Mouse (Mus musculus) liver, embryonic 11.5 days (tissue): Measurements from ENCODE around the gene Ambra1. TPM values are rescaled to one million over a fixed set of nuclear protein-coding genes. Genes with fewer than 3 reads are reported as not detected.
A peak's percentile ranks its signal among the peaks of the same experiment; 100 is the strongest.

ENCODE experiments used
- ATAC-seq: fragments of 200-750 bp; cut with Nextera tagmentation; replicated peaks from 2 replicates; pipeline ENCODE4 v1.8.0; 2017; ENCODE audit warnings: moderate number of reproducible peaks, mild to moderate bottlenecking, moderate TSS enrichment, moderate library complexity; ENCODE audit not compliant: low FRiP score
- DNase-seq: peaks from one replicate; pipeline ENCODE4 v3.0.0-alpha.2; 2017; ENCODE audit warnings: low spot score
- H3K27ac ChIP-seq: fragments of 300-500 bp; sonication (generic); 2 replicates; pipeline ENCODE4 v1.5.1; 2014; ENCODE audit warnings: mild to moderate bottlenecking, low read depth, low read length, control low read depth
- H3K27me3 ChIP-seq: fragments of 300-500 bp; sonication (generic); replicated peaks from 2 replicates; pipeline ENCODE4 v1.6.1; 2014; ENCODE audit warnings: low read length, mixed read lengths; ENCODE audit not compliant: control insufficient read depth, insufficient read depth
- H3K36me3 ChIP-seq: fragments of 300-500 bp; sonication (generic); 2 replicates; pipeline ENCODE4 v1.6.1; 2014; ENCODE audit warnings: mild to moderate bottlenecking, low read length, moderate library complexity, mixed read lengths; ENCODE audit not compliant: control insufficient read depth, insufficient read depth
- H3K4me1 ChIP-seq: fragments of 300-500 bp; sonication (generic); replicated peaks from 2 replicates; pipeline ENCODE4 v1.6.1; 2014; ENCODE audit warnings: low read length, mixed read lengths; ENCODE audit not compliant: control insufficient read depth, insufficient read depth
- H3K4me2 ChIP-seq: fragments of 300-500 bp; sonication (generic); 2 replicates; pipeline ENCODE4 v1.6.1; 2014; ENCODE audit warnings: mild to moderate bottlenecking, control low read depth, moderate library complexity
- H3K4me3 ChIP-seq: fragments of 300-500 bp; sonication (generic); 2 replicates; pipeline ENCODE4 v1.5.1; 2014; ENCODE audit warnings: low read depth, low read length, control low read depth
- H3K9ac ChIP-seq: fragments of 300-500 bp; sonication (generic); 2 replicates; pipeline ENCODE4 v1.6.1; 2014; ENCODE audit warnings: low read depth, low read length, control low read depth
- H3K9me3 ChIP-seq: fragments of 300-500 bp; sonication (generic); 2 replicates; pipeline ENCODE4 v1.6.1; 2016; ENCODE audit warnings: low read length, inconsistent platforms, mixed read lengths; ENCODE audit not compliant: control insufficient read depth
- WGBS: fragments of 180-500 bp; shearing (Covaris S2); extraction: QIAGEN DNeasy Blood & Tissue Kit; methylation state at CpG from one replicate; pipeline ENCODE4 v1.1.7; 2014; 5-methylcytosine and 5-hydroxymethylcytosine counted together
- polyA plus RNA-seq: library from polyadenylated mRNA; unstranded; fragments of >200 nt; fragmentation: Nextera tagmentation; extraction: Ambion mirVana; gene quantifications from 2 replicates; pipeline ENCODE4 v1.2.1, GENCODE M21; 2014

Gene Ambra1
- polyA plus RNA-seq, 1 experiment from 2014 or later, result 14.0 TPM

DNA sequence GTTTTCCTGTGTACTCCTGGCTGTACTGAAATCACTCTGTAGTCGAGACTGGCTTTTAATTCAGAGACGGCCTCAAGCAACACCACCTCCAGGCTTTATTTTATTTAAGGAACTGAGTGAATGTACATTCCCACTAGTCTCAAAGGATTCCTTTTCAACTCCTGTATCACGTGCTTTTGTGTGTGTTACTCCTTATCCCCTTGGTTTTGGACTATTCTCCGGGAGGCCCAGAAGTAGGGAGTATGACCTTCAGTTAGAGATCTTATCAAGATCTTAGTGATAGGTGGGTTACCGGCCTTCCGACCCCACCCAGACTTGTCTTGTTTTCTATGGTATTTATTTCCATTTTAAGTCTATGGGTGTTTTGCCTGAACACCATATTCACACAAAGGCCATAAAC is 24.2 kb upstream of the Ambra1 start:
- no peak for DNase-seq
- no peak overlapping the region for H3K9ac ChIP-seq
- WGBS, result 78% methylated on average over 6 of the region's 6 CpGs
- H3K9me3 ChIP-seq, result no peaks in the 10 kb centered on the region
- no peak for ATAC-seq
- no peak overlapping the region for H3K4me2 ChIP-seq
- no peak overlapping the region for H3K27ac ChIP-seq
- no peaks in the 10 kb centered on the region for H3K27me3 ChIP-seq
- no peak overlapping the region for H3K4me3 ChIP-seq
- H3K4me1 ChIP-seq, result peaks cover 6% of the 10 kb centered on the region
- H3K36me3 ChIP-seq, result no peaks in the 10 kb centered on the region

DNA sequence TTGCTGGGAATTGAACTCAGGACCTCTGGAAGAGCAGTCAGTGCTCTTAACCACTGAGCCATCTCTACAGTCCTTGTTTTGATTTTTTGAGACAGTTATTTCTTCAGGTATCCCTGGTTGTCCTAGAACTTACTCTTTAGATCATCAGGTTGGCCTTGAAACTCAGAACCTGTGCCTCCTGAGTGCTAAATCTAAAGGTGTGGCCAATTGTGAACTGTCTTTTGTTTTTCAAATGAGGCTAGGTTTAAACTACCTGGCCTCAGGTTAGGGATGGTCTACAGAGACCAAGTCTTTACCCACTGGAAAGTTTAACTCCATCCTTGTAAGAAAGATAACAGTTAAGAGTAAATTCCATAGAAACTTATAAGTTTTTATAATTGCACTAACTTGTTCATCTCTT is 23.5 kb upstream of the Ambra1 start:
- Histone ChIP-seq H3K9me3 (no peaks in the 10 kb centered on the region), H3K4me2 (no peak overlapping the region), H3K27me3 (no peaks in the 10 kb centered on the region), H3K36me3 (no peaks in the 10 kb centered on the region), H3K27ac (no peak overlapping the region), H3K9ac (no peak overlapping the region), H3K4me3 (no peak overlapping the region), H3K4me1 (peaks cover 6% of the 10 kb centered on the region)
- no peak for DNase-seq
- no peak for ATAC-seq

GRCm38 (mm10) chr2:91708361-91708760 is 21.6 kb upstream of the Ambra1 start:
- Histone ChIP-seq H3K9me3 (no peaks in the 10 kb centered on the region), H3K4me2 (no peak overlapping the region), H3K27ac (no peak overlapping the region), H3K36me3 (peaks cover 2% of the 10 kb centered on the region; the same call in 1 of the 2 replicates), H3K4me1 (peaks cover 6% of the 10 kb centered on the region), H3K4me3 (no peak overlapping the region), H3K9ac (no peak overlapping the region), H3K27me3 (no peaks in the 10 kb centered on the region)
- no peak for ATAC-seq
- no peak for DNase-seq
- 95% methylated on average over 6 of the region's 6 CpGs for WGBS

- Histone ChIP-seq H3K9ac (peak within 1 kb of the TSS; percentile 77), H3K9me3 (no peaks in the 10 kb centered on the region), H3K27me3 (no peaks in the 10 kb centered on the region), H3K27ac (peak within 1 kb of the TSS; percentile 81), H3K4me2 (peak within 1 kb of the TSS; percentile 68), H3K4me1 (peaks cover 6% of the 10 kb centered on the region), H3K4me3 (peak within 1 kb of the TSS; percentile 77), H3K36me3 (peaks cover 2% of the 10 kb centered on the region; the same call in 1 of the 2 replicates)
- DNase-seq (peak; percentile 89), ATAC-seq (peak; percentile 98)
- under 1% methylated on average over 66 of the region's 66 CpGs for WGBS
These were observed 19.4 kb upstream of the Ambra1 start, which contains the start of the genes Atg13 and Harbi1 for GRCm38 (mm10) chr2:91710272-91711234. Gene Atg13 (minus strand): TSS chr2:91710576. Gene Harbi1 (plus strand): TSS chr2:91710852.

GRCm38 (mm10) chr2:91711256-91711925 is 18.5 kb upstream of the Ambra1 start:
- H3K27me3 ChIP-seq, result no peaks in the 10 kb centered on the region

GRCm38 (mm10) chr2:91714921-91715320 is 15.0 kb upstream of the Ambra1 start:
- H3K36me3 ChIP-seq, result peaks cover 2% of the 10 kb centered on the region; the same call in 1 of the 2 replicates
- 88% methylated on average over 1 of the region's 1 CpGs for WGBS
- H3K4me1 ChIP-seq, result no peaks in the 10 kb centered on the region; the same call in 1 of the 2 replicates
- no peak overlapping the region for H3K27ac ChIP-seq
- DNase-seq (no peak), ATAC-seq (no peak)
- H3K4me3 ChIP-seq, result no peak overlapping the region
- no peak overlapping the region for H3K9ac ChIP-seq
- no peak overlapping the region for H3K4me2 ChIP-seq
- H3K9me3 ChIP-seq, result no peaks in the 10 kb centered on the region
- H3K27me3 ChIP-seq, result no peaks in the 10 kb centered on the region

More at GRCm38 (mm10) chr2:91711256-91711925, 18.5 kb upstream of the Ambra1 start:
- ATAC-seq, result 0 out of 2 replicates have a peak, but pooled peaks have one; percentile 9
- no peak for DNase-seq
- H3K36me3 ChIP-seq, result peaks cover 2% of the 10 kb centered on the region; the same call in 1 of the 2 replicates
- H3K9ac ChIP-seq, result peak overlapping the region; percentile 77
- H3K4me3 ChIP-seq, result peak overlapping the region; percentile 77
- H3K9me3 ChIP-seq, result no peaks in the 10 kb centered on the region
- peak overlapping the region; percentile 68 for H3K4me2 ChIP-seq
- WGBS, result 4% methylated on average over 8 of the region's 8 CpGs
- H3K4me1 ChIP-seq, result peaks cover 6% of the 10 kb centered on the region
- peak overlapping the region; percentile 81 for H3K27ac ChIP-seq

- WGBS, result 80% methylated on average over 6 of the region's 6 CpGs
- no peaks in the 10 kb centered on the region for H3K27me3 ChIP-seq
- H3K4me3 ChIP-seq, result no peak overlapping the region
- no peak overlapping the region for H3K27ac ChIP-seq
- H3K4me2 ChIP-seq, result no peak overlapping the region
- no peak for ATAC-seq
- no peak for DNase-seq
- H3K9me3 ChIP-seq, result no peaks in the 10 kb centered on the region
- no peak overlapping the region for H3K9ac ChIP-seq
- peaks cover 3% of the 10 kb centered on the region; the same call in 1 of the 2 replicates for H3K36me3 ChIP-seq
- H3K4me1 ChIP-seq, result no peaks in the 10 kb centered on the region; the same call in 1 of the 2 replicates
These were observed 11.7 kb upstream of the Ambra1 start for GRCm38 (mm10) chr2:91718276-91718675.

DNA sequence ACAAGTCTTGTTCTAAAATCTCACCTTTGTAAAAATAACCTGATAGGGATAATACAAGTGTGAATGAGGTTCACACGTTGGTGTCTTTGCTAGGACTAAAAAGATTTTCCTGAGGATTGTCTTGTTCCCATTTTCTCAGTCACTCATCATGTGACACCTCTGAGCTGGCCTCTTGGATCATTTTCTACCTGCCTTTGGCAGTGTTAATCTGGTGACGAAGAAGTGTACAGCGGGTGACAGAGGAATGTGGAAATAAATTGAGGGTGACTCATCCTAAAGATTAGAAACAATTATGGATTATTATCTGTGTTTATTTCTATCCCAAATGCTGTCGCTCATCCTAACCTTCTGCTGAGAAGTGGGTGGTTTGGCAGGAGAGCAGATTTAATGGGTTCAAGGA is 6.6 kb upstream of the Ambra1 start:
- H3K4me1 ChIP-seq, result peaks cover 3% of the 10 kb centered on the region
- no peak overlapping the region for H3K4me3 ChIP-seq
- H3K4me2 ChIP-seq, result no peak overlapping the region
- ATAC-seq (no peak), DNase-seq (no peak)
- H3K9ac ChIP-seq, result no peak overlapping the region
- no peaks in the 10 kb centered on the region for H3K27me3 ChIP-seq
- 66% methylated on average over 4 of the region's 4 CpGs for WGBS
- no peaks in the 10 kb centered on the region for H3K9me3 ChIP-seq
- no peak overlapping the region for H3K27ac ChIP-seq
- H3K36me3 ChIP-seq, result peaks cover 3% of the 10 kb centered on the region; the same call in 1 of the 2 replicates
